Mouse (Mus musculus): ENCODE results near the gene Btbd16.

DNA sequence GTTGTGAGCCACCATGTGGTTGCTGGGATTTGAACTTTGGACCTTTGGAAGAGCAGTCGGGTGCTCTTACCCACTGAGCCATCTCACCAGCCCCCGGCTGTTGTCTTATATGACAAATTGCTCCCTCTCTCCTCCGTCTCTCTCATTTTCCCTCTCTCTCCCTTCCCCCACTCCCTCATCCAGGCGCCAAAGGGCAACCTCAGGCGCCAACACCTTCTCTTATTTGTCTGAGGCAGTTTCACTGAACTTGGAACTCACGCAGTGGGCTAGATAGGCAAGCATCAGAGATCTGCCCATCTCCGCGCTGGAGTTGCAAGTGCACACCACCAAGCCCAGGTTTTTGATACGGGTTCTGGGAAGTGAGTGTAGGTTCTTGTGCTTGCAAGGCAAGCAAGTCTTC lies 62.2 kb downstream of the Btbd16 start:
- TF ChIP-seq CTCF (IDR thresholded peaks at IDR 0.05; ENCODE audit: low read depth, low read length) (no peak), GATA2 (IDR thresholded peaks at IDR 0.05; ENCODE audit: borderline replicate concordance, low read depth, low read length) (no peak), GATA1 (IDR thresholded peaks at IDR 0.05; ENCODE audit: borderline replicate concordance, low read length) (no peak), POLR2AphosphoS5 (IDR thresholded peaks at IDR 0.05; ENCODE audit: insufficient replicate concordance, low read depth, low read length) (no peak), TAL1 (conservative IDR thresholded peaks at IDR 0.05; ENCODE audit: low read depth, low read length) (no peak)
